Mouse (Mus musculus) kidney, postnatal 0 days (tissue): ENCODE results near the gene Gpr3. TPM values are rescaled to one million over a fixed set of nuclear protein-coding genes. Genes with fewer than 3 reads are reported as not detected.

ENCODE experiments used
- ATAC-seq: fragments of 200-750 bp; cut with Nextera tagmentation; replicated peaks from 2 replicates; pipeline ENCODE4 v1.8.0; 2017; ENCODE audit warnings: low read depth, moderate number of reproducible peaks, moderate TSS enrichment, moderate library complexity; ENCODE audit not compliant: low FRiP score
- DNase-seq: peaks from one replicate; pipeline ENCODE4 v3.0.0-alpha.2; 2016; ENCODE audit warnings: low spot score
- H3K27ac ChIP-seq: fragments of 300-500 bp; sonication (generic); 2 replicates; pipeline ENCODE4 v1.5.1; 2014; ENCODE audit warnings: mild to moderate bottlenecking
- H3K27me3 ChIP-seq: fragments of 300-500 bp; sonication (generic); 2 replicates; pipeline ENCODE4 v1.6.1; 2014; ENCODE audit warnings: low read length, mixed read lengths; ENCODE audit not compliant: insufficient read depth
- H3K36me3 ChIP-seq: fragments of 300-500 bp; sonication (generic); 2 replicates; pipeline ENCODE4 v1.6.1; 2014; ENCODE audit warnings: low read length, mixed read lengths; ENCODE audit not compliant: insufficient read depth
- H3K4me1 ChIP-seq: fragments of 300-500 bp; sonication (generic); replicated peaks from 2 replicates; pipeline ENCODE4 v1.6.1; 2014; ENCODE audit warnings: antibody characterized with exemption, low read length, mixed read lengths; ENCODE audit not compliant: insufficient read depth
- H3K4me2 ChIP-seq: fragments of 300-500 bp; sonication (generic); 2 replicates; pipeline ENCODE4 v1.6.1; 2014; ENCODE audit warnings: mild to moderate bottlenecking, low read length, moderate library complexity, mixed read lengths
- H3K4me3 ChIP-seq: fragments of 300-500 bp; sonication (generic); replicated peaks from 2 replicates; pipeline ENCODE4 v1.5.1; 2014; ENCODE audit warnings: low read depth, low read length
- H3K9ac ChIP-seq: fragments of 300-500 bp; sonication (generic); 2 replicates; pipeline ENCODE4 v1.6.1; 2014; ENCODE audit warnings: low read depth, low read length
- H3K9me3 ChIP-seq: fragments of 300-500 bp; sonication (generic); replicated peaks from 2 replicates; pipeline ENCODE4 v1.6.1; 2016; ENCODE audit warnings: low read length, inconsistent platforms, mixed read lengths
- CTCF ChIP-seq: IDR thresholded peaks from 2 replicates; pipeline ENCODE4 v1.5.1; 2016; ENCODE audit warnings: antibody characterized with exemption, low read depth, mild to moderate bottlenecking, moderate library complexity
- WGBS: fragments of 180-500 bp; shearing (Covaris S2); extraction: QIAGEN DNeasy Blood & Tissue Kit; methylation state at CpG from one replicate; pipeline ENCODE4 v1.1.7; 2014; 5-methylcytosine and 5-hydroxymethylcytosine counted together
- polyA plus RNA-seq: library from polyadenylated mRNA; unstranded; fragments of >200 nt; fragmentation: Nextera tagmentation; extraction: Ambion mirVana; gene quantifications from 2 replicates; pipeline ENCODE4 v1.2.1, GENCODE M21; 2015

The Gpr3 gene
- polyA plus RNA-seq, 1 experiment from 2014 or later: 0.54 TPM

GRCm38 (mm10) chr4:133182439-133183033 lies 29.8 kb downstream of the Gpr3 start:
- Histone ChIP-seq H3K4me2 (no peak overlapping the region), H3K4me3 (no peak overlapping the region), H3K9ac (no peak overlapping the region), H3K27me3 (no peaks in the 10 kb centered on the region), H3K36me3 (peaks cover 29% of the 10 kb centered on the region), H3K9me3 (no peaks in the 10 kb centered on the region), H3K27ac (no peak overlapping the region), H3K4me1 (peaks cover 21% of the 10 kb centered on the region; the same call in 1 of the 2 replicates)
- TF ChIP-seq CTCF: no peak
- no peak for DNase-seq
- WGBS: 93% methylated on average over 8 of the region's 8 CpGs
- ATAC-seq: no peak

DNA sequence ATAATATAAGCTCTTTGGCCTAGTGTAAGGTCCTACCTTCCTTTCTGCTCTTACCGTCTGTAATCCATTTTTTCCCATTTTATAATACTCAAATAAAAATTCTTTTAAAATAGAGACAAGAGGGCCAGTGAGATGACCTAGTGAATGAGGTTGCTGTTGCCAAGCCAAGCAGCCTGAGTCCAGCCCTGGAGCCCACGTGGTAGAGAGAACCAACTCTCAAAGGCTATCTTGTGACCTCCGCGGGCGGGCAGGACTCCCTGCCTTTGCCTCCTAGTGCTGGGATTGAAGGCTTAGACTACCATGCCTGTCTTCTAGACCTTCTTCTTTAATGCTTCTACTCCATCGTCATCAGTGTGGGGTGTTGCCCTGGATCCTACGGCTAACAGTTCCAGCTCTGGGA lies 33.1 kb downstream of the Gpr3 start:
- Histone ChIP-seq H3K4me2 (no peak overlapping the region), H3K4me1 (peaks cover 26% of the 10 kb centered on the region), H3K4me3 (no peak overlapping the region), H3K27me3 (no peaks in the 10 kb centered on the region), H3K9me3 (no peaks in the 10 kb centered on the region), H3K27ac (no peak overlapping the region), H3K9ac (no peak overlapping the region), H3K36me3 (peaks cover 34% of the 10 kb centered on the region)
- no peak for TF ChIP-seq CTCF
- ATAC-seq (no peak), DNase-seq (no peak)
- 92% methylated on average over 7 of the region's 7 CpGs for WGBS

DNA sequence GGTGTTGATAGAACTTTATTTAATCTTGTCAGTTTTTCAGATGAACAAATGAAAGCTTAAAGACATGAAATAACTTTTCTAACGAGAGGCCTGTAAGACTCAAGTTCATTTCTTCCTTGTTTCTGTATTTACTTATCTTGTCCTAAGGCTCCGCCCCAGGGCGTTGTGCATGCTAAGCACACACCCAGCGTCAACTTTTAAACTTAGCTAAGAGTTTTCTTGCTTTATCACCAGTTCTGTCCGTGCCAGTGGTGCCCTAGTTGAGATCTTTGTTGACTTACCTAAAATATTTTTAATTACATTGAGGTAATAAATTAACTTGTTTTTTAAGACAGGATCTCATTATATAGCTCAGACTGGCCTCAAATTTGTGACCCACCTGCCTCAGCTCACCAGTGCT lies 34.0 kb downstream of the Gpr3 start:
- WGBS: 83% methylated on average over 5 of the region's 5 CpGs
- no peak overlapping the region for H3K9ac ChIP-seq
- no peak for TF ChIP-seq CTCF
- H3K4me1 ChIP-seq: peaks cover 17% of the 10 kb centered on the region
- no peaks in the 10 kb centered on the region for H3K9me3 ChIP-seq
- no peak overlapping the region for H3K27ac ChIP-seq
- no peak overlapping the region for H3K4me3 ChIP-seq
- ATAC-seq (no peak), DNase-seq (no peak)
- H3K36me3 ChIP-seq: peaks cover 34% of the 10 kb centered on the region
- no peak overlapping the region for H3K4me2 ChIP-seq
- no peaks in the 10 kb centered on the region for H3K27me3 ChIP-seq

GRCm38 (mm10) chr4:133176761-133177403 lies 35.5 kb downstream of the Gpr3 start:
- Histone ChIP-seq H3K36me3 (peaks cover 30% of the 10 kb centered on the region), H3K9me3 (no peaks in the 10 kb centered on the region), H3K9ac (no peak overlapping the region), H3K27me3 (no peaks in the 10 kb centered on the region), H3K4me1 (peaks cover 21% of the 10 kb centered on the region), H3K4me3 (no peak overlapping the region), H3K4me2 (no peak overlapping the region), H3K27ac (0 out of 2 replicates have a peak overlapping the region, but pooled peaks have one; percentile 19)
- WGBS: 60% methylated on average over 18 of the region's 18 CpGs
- DNase-seq (no peak), ATAC-seq (no peak)
- TF ChIP-seq CTCF: no peak

DNA sequence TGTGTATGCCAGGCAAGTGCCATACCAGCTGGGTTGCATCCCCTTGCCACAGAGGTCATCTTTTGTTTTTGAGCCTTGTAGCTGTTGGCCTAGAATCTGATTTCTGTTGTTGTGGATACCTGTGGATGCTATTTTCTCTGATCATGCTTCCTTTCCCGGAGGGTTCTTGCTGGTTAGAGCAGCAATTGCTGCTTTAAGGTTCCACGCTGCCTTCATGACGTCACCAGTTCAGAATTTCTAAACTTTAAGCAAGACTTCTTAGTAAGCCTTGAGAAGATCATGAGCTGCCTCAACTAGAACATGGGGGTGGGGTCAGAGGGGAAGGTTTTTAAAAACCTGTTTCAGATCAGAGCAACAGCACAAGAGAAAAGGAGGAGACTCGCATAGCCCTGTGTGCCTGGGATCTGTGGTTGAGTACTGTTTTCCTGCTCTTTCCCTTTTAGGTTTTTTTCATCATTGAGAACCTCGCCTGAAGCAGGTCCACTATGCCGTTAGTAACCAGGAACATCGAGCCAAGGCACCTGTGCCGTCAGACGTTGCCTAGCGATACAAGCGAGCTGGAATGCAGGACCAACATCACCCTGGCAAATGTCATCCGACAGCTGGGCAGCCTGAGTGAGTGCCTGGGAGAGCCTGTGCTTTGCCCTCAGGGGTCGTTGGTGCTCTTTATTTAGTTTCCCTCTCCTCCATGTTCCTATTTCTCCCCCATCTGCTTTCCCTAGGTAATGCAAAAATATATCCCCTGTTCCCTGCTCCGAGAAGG lies 36.2 kb downstream of the Gpr3 start:
- no peak overlapping the region for H3K4me2 ChIP-seq
- no peak overlapping the region for H3K9ac ChIP-seq
- peaks cover 21% of the 10 kb centered on the region for H3K4me1 ChIP-seq
- ATAC-seq: no peak
- no peak for DNase-seq
- H3K9me3 ChIP-seq: no peaks in the 10 kb centered on the region
- TF ChIP-seq CTCF: no peak
- 40% methylated on average over 14 of the region's 14 CpGs for WGBS
- no peaks in the 10 kb centered on the region for H3K27me3 ChIP-seq
- H3K36me3 ChIP-seq: peaks cover 24% of the 10 kb centered on the region
- H3K4me3 ChIP-seq: no peak overlapping the region
- 0 out of 2 replicates have a peak overlapping the region, but pooled peaks have one; percentile 78 for H3K27ac ChIP-seq

DNA sequence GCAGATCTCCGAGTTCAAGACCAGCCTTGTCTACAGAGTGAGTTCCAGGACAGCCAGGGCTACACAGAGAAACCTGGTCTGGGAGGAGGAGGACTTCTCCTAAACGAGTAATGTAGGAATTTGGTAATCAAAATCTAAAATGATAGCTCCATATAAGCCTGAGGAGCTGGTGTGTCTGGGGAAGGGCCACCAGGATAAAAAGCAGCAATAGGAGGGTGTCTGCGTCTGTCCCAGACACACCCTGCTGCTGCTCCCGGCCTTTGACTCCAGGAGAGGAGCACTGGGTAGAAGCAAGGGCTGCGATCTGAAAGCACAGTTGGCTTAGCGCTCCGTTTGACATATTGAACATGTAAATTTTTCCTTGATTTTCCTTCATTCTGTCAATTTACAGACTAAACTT lies 37.1 kb downstream of the Gpr3 start:
- H3K4me2 ChIP-seq: 0 out of 2 replicates have a peak overlapping the region, but pooled peaks have one; percentile 1
- H3K9ac ChIP-seq: no peak overlapping the region
- H3K9me3 ChIP-seq: no peaks in the 10 kb centered on the region
- WGBS: 60% methylated on average over 7 of the region's 7 CpGs
- TF ChIP-seq CTCF: no peak
- DNase-seq (no peak), ATAC-seq (no peak)
- peaks cover 21% of the 10 kb centered on the region for H3K4me1 ChIP-seq
- no peak overlapping the region for H3K4me3 ChIP-seq
- H3K27me3 ChIP-seq: no peaks in the 10 kb centered on the region
- H3K36me3 ChIP-seq: peaks cover 22% of the 10 kb centered on the region; the same call in 1 of the 2 replicates
- peak overlapping the region; percentile 78; the same call in 1 of the 2 replicates for H3K27ac ChIP-seq
